Mouse (Mus musculus) midbrain, postnatal 0 days (tissue): ENCODE data around the gene Olfr1256. TPM values are rescaled to one million over a fixed set of nuclear protein-coding genes. Genes with fewer than 3 reads are reported as not detected.

Experiments used
- ATAC-seq: fragments of 200-750 bp; cut with Nextera tagmentation; 2 replicates; pipeline ENCODE4 v1.8.0; 2017; ENCODE audit warnings: moderate number of reproducible peaks, mild to moderate bottlenecking, moderate TSS enrichment, moderate library complexity; ENCODE audit not compliant: low FRiP score
- DNase-seq: peaks from one replicate; pipeline ENCODE4 v3.0.0-alpha.2; 2015; ENCODE audit warnings: low spot score
- H3K27ac ChIP-seq: fragments of 300-500 bp; sonication (generic); 2 replicates; pipeline ENCODE4 v1.5.1; 2014; ENCODE audit warnings: low read depth, mild to moderate bottlenecking, low read length, mixed read lengths
- H3K27me3 ChIP-seq: fragments of 300-500 bp; sonication (generic); 2 replicates; pipeline ENCODE4 v1.6.1; 2014; ENCODE audit warnings: low read length, control low read depth, mixed read lengths; ENCODE audit not compliant: insufficient read depth
- H3K36me3 ChIP-seq: fragments of 300-500 bp; sonication (generic); 2 replicates; pipeline ENCODE4 v1.6.1; 2014; ENCODE audit warnings: low read length, control low read depth, mixed read lengths; ENCODE audit not compliant: insufficient read depth
- H3K4me1 ChIP-seq: fragments of 300-500 bp; sonication (generic); 2 replicates; pipeline ENCODE4 v1.6.1; 2014; ENCODE audit warnings: mild to moderate bottlenecking, control low read depth, antibody characterized with exemption, low read length, mixed read lengths; ENCODE audit not compliant: insufficient read depth
- H3K4me2 ChIP-seq: fragments of 300-500 bp; sonication (generic); 2 replicates; pipeline ENCODE4 v1.6.1; 2014; ENCODE audit warnings: low read depth, mild to moderate bottlenecking, low read length, mixed read lengths; ENCODE audit not compliant: poor library complexity, severe bottlenecking
- H3K4me3 ChIP-seq: fragments of 300-500 bp; sonication (generic); 2 replicates; pipeline ENCODE4 v1.5.1; 2014; ENCODE audit warnings: low read depth, mild to moderate bottlenecking, low read length, moderate library complexity
- H3K9ac ChIP-seq: fragments of 300-500 bp; sonication (generic); replicated peaks from 2 replicates; pipeline ENCODE4 v1.6.1; 2014; ENCODE audit warnings: mild to moderate bottlenecking, low read length, moderate library complexity, mixed read lengths; ENCODE audit not compliant: poor library complexity, severe bottlenecking
- H3K9me3 ChIP-seq: fragments of 300-500 bp; sonication (generic); 2 replicates; pipeline ENCODE4 v1.6.1; 2016; ENCODE audit warnings: low read length, control low read depth
- CTCF ChIP-seq: IDR thresholded peaks from 2 replicates; pipeline ENCODE4 v1.5.1; 2016; ENCODE audit warnings: antibody characterized with exemption, mild to moderate bottlenecking
- WGBS: fragments of 180-500 bp; shearing (Covaris S2); extraction: QIAGEN DNeasy Blood & Tissue Kit; methylation state at CpG from one replicate; pipeline ENCODE4 v1.1.7; 2014; 5-methylcytosine and 5-hydroxymethylcytosine counted together
- polyA plus RNA-seq: library from polyadenylated mRNA; unstranded; fragments of >200 nt; fragmentation: Nextera tagmentation; extraction: Ambion mirVana; gene quantifications from 2 replicates; pipeline ENCODE4 v1.2.1, GENCODE M21; 2015
- total RNA-seq: library from RNA; depleted of rRNA; stranded (reverse); fragments of >200 nt; gene quantifications from 2 replicates; pipeline ENCODE4 v1.2.3, GENCODE M21; 2014; rRNA removed

The Olfr1256 gene
- total RNA-seq = not detected in 2 replicates
- not detected in 2 replicates for polyA plus RNA-seq

DNA sequence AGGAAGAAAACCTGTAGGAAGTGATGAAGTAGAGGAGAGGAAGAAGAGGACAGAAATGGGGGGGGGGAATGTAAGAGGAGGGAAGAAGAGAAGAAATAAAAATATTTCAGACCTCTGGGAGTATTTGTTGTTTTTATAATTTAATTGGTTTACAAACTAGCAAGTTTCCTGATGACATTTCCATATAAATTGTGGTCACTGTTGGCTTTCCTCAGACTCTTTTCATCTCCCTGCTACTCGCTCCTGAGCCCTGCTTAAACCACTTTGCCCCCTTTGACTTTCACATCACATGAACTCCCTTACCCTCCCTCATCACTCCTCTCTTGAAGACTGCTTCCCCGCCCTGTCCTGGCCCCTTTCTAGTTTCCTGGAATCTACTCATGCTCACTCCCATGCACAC, at the start of gene Olfr1256:
Gene Olfr1256 (minus strand): TSS at position 101 of the 400 bp plus-strand sequence.
- H3K36me3 ChIP-seq = no peaks in the 10 kb centered on the region
- ATAC-seq (no peak), DNase-seq (no peak)
- H3K4me2 ChIP-seq = no peak within 1 kb of the TSS
- no peak within 1 kb of the TSS for H3K27ac ChIP-seq
- 58% methylated on average over 2 of the region's 2 CpGs for WGBS
- no peak within 1 kb of the TSS for H3K9ac ChIP-seq
- no peak within 1 kb of the TSS for H3K4me3 ChIP-seq
- H3K4me1 ChIP-seq = no peaks in the 10 kb centered on the region
- H3K9me3 ChIP-seq = no peaks in the 10 kb centered on the region
- H3K27me3 ChIP-seq = no peaks in the 10 kb centered on the region
- TF ChIP-seq CTCF = no peak

DNA sequence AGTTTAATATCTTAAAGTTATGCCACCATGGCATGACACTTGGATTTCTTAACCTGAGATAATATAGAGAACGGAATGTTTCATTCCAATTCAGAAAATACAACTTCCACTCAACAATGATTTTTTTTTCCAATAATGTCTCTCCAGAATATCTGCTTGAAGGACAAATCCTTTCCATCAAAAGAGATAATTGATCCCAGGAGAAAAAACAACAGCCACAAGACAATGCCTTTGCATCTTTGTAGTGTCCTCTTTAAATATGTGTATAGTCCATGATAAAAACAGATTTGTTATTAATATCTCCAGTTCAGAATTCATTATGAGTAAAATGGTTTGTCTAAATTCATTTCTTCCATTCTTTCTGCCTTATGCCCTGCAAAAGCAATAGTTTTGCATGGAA, 36.8 kb upstream of the Olfr1256 start, which contains the start of gene Olfr1257:
Gene Olfr1257 (plus strand): TSS at position 301 of the 400 bp plus-strand sequence.
- TF ChIP-seq CTCF = no peak
- Histone ChIP-seq H3K4me3 (no peak within 1 kb of the TSS), H3K4me1 (no peaks in the 10 kb centered on the region), H3K36me3 (no peaks in the 10 kb centered on the region), H3K9me3 (no peaks in the 10 kb centered on the region), H3K4me2 (no peak within 1 kb of the TSS), H3K27me3 (no peaks in the 10 kb centered on the region), H3K9ac (no peak within 1 kb of the TSS), H3K27ac (no peak within 1 kb of the TSS)
- 84% methylated on average over 1 of the region's 1 CpGs for WGBS
- DNase-seq = no peak
- no peak for ATAC-seq

DNA sequence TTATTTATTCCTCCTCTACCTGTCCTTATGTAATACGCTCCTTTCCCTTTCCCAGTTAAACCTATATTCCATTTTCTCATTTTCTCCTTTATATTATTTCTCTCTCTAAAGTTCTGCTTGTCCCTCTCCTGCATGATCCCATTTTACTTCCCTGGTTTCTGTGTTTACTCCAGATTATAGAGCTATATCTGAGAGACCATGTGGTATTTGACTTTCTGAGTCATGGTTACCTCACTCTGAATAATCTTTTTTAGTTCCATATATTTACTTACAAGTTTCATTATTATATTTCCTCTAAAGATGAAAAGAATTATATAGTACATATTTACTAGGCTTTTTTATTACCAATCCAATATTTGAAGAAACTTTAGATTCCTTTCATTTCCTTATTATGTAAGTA, 7.9 kb upstream of the Olfr1256 start:
- TF ChIP-seq CTCF = no peak
- no peak for ATAC-seq

DNA sequence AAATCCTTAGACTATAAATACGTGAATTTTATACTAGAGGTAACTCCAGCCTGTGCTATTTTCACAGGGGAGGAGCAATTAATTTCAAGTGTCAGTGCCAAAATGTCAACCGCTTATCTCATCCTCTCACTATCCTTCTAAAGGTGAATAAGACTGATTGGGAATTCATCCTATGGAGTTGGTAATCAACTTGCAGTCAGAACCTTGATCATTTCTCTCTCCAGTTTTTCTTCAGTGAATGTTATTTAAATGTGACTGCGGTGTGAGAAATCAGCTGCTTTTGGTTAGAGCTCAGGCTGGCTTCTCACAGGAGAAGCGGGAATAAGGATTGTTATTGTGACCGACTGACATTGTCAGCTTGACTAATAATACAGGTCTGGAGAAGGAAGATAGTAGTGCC, 6.8 kb upstream of the Olfr1256 start, which contains the start of gene Olfr48:
Gene Olfr48 (minus strand): TSS at position 101 of the 400 bp plus-strand sequence.
- Histone ChIP-seq H3K9me3 (no peaks in the 10 kb centered on the region), H3K27me3 (no peaks in the 10 kb centered on the region), H3K4me2 (no peak within 1 kb of the TSS), H3K27ac (no peak within 1 kb of the TSS), H3K36me3 (no peaks in the 10 kb centered on the region), H3K4me3 (no peak within 1 kb of the TSS), H3K9ac (no peak within 1 kb of the TSS), H3K4me1 (no peaks in the 10 kb centered on the region)
- TF ChIP-seq CTCF = no peak
- ATAC-seq (no peak), DNase-seq (no peak)
- 80% methylated on average over 5 of the region's 5 CpGs for WGBS

More for the DNA sequence above, 7.9 kb upstream of the Olfr1256 start:
- no peak overlapping the region for H3K4me2 ChIP-seq
- H3K4me1 ChIP-seq = no peaks in the 10 kb centered on the region
- H3K36me3 ChIP-seq = no peaks in the 10 kb centered on the region
- DNase-seq = no peak
- no peak overlapping the region for H3K9ac ChIP-seq
- H3K27ac ChIP-seq = no peak overlapping the region
- H3K9me3 ChIP-seq = no peaks in the 10 kb centered on the region
- H3K27me3 ChIP-seq = no peaks in the 10 kb centered on the region
- no peak overlapping the region for H3K4me3 ChIP-seq
- 98% methylated on average over 1 of the region's 1 CpGs for WGBS

DNA sequence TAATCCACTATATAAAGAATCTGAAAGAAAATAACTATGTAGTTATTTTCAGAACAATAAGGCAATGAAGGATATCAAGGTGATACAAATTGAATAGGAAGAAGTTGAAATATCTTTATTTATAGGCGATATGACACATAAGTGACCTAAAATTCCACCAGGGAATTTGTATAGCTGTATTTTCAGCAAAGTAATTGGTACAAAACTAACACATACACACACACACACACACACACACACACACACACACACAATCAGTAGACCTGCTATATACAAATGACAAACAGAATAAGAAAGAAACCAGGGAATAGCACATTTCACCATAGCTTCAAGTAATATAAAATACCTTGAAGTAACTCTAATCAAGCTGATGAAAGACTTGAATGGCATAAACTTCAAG, 21.1 kb downstream of the Olfr1256 start:
- Histone ChIP-seq H3K36me3 (no peaks in the 10 kb centered on the region), H3K27me3 (no peaks in the 10 kb centered on the region), H3K4me3 (no peak overlapping the region), H3K9me3 (no peaks in the 10 kb centered on the region), H3K9ac (no peak overlapping the region), H3K4me1 (no peaks in the 10 kb centered on the region), H3K4me2 (no peak overlapping the region), H3K27ac (no peak overlapping the region)
- TF ChIP-seq CTCF = no peak
- 85% methylated on average over 1 of the region's 1 CpGs for WGBS
- DNase-seq = no peak
- ATAC-seq = no peak

DNA sequence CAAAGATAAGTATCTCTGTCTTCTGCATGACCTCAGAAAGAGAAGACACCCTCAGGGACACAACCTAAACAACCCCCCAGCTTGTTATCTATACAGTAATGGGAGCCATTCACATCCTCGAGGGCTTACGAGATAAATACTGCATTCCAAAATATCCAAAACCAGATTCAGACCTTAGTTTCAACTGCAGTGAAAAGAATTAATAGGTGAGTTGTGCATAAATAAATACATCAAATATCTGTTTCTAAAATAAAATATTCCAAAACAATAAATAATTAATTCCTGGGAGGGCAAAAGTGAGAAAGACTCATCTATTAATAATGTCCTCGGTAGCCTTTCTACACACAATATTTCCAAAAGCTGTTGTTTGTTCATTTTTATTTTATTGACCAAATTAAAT, 29.6 kb downstream of the Olfr1256 start, which contains the start of gene Olfr1255:
Gene Olfr1255 (plus strand): TSS at position 301 of the 400 bp plus-strand sequence.
- WGBS = 71% methylated on average over 3 of the region's 3 CpGs
- Histone ChIP-seq H3K9me3 (no peaks in the 10 kb centered on the region), H3K9ac (no peak within 1 kb of the TSS), H3K4me1 (no peaks in the 10 kb centered on the region), H3K27me3 (no peaks in the 10 kb centered on the region), H3K4me3 (no peak within 1 kb of the TSS), H3K4me2 (no peak within 1 kb of the TSS), H3K36me3 (no peaks in the 10 kb centered on the region), H3K27ac (no peak within 1 kb of the TSS)
- TF ChIP-seq CTCF = no peak
- ATAC-seq (no peak), DNase-seq (no peak)
